Mouse (Mus musculus) liver, embryonic 15.5 days (tissue): ENCODE data around the gene Mfsd4a. TPM values are rescaled to one million over a fixed set of nuclear protein-coding genes. Genes with fewer than 3 reads are reported as not detected.

Source experiments
- ATAC-seq: fragments of 200-750 bp; cut with Nextera tagmentation; 2 replicates; pipeline ENCODE4 v1.8.0; 2017; ENCODE audit warnings: moderate number of reproducible peaks, mild to moderate bottlenecking, moderate library complexity; ENCODE audit not compliant: insufficient read depth
- H3K27ac ChIP-seq: fragments of 300-500 bp; sonication (generic); replicated peaks from 2 replicates; pipeline ENCODE4 v1.5.1; 2015; ENCODE audit warnings: mild to moderate bottlenecking, inconsistent platforms
- H3K27me3 ChIP-seq: fragments of 300-500 bp; sonication (generic); 2 replicates; pipeline ENCODE4 v1.6.1; 2015; ENCODE audit warnings: mild to moderate bottlenecking, inconsistent platforms
- H3K36me3 ChIP-seq: fragments of 300-500 bp; sonication (generic); replicated peaks from 2 replicates; pipeline ENCODE4 v1.6.1; 2015; ENCODE audit warnings: moderate library complexity, mild to moderate bottlenecking, inconsistent platforms
- H3K4me1 ChIP-seq: fragments of 300-500 bp; sonication (generic); replicated peaks from 2 replicates; pipeline ENCODE4 v1.6.1; 2015; ENCODE audit warnings: inconsistent platforms
- H3K4me2 ChIP-seq: fragments of 300-500 bp; sonication (generic); 2 replicates; pipeline ENCODE4 v1.6.1; 2015; ENCODE audit warnings: moderate library complexity, mild to moderate bottlenecking, inconsistent platforms
- H3K4me3 ChIP-seq: fragments of 300-500 bp; sonication (generic); replicated peaks from 2 replicates; pipeline ENCODE4 v1.5.1; 2015; ENCODE audit warnings: mild to moderate bottlenecking, inconsistent platforms
- H3K9ac ChIP-seq: fragments of 300-500 bp; sonication (generic); 2 replicates; pipeline ENCODE4 v1.6.1; 2015; ENCODE audit warnings: moderate library complexity, mild to moderate bottlenecking, inconsistent platforms
- H3K9me3 ChIP-seq: fragments of 300-500 bp; sonication (generic); replicated peaks from 2 replicates; pipeline ENCODE4 v1.6.1; 2016; ENCODE audit warnings: inconsistent platforms
- WGBS: fragments of 180-500 bp; shearing (Covaris S2); methylation state at CpG from one replicate; pipeline ENCODE4 v1.1.7; 2015; ENCODE audit warnings: mixed read lengths; ENCODE audit not compliant: insufficient replicate concordance; 5-methylcytosine and 5-hydroxymethylcytosine counted together
- polyA plus RNA-seq: library from polyadenylated mRNA; unstranded; fragments of >200 nt; fragmentation: Nextera tagmentation; extraction: Ambion mirVana; gene quantifications from 2 replicates; pipeline ENCODE4 v1.2.1, GENCODE M21; 2015

Gene Mfsd4a
- polyA plus RNA-seq, 1 experiment from 2014 or later: 3.7 TPM

DNA sequence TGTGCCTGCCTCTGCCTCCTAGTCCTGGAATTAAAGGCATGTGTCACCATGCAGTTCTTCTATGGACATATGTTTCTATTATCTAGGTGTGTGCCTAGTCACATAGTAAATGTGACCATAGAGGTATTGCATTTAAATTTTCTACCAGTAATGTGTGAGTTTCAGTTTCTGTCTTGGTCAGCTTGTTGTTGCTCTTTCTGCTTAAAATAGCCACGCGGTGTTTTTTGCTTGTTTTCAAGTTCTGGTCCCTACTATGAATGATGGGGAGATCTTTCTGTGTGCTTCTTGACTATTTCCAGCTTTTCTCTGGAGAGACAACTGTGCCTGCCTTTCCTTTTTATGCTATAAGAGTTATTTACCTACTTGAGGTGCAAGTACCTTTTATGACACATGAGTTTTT is 56.1 kb downstream of the Mfsd4a start:
- ATAC-seq: no peak
- H3K9me3 ChIP-seq: no peaks in the 10 kb centered on the region
- no peak overlapping the region for H3K9ac ChIP-seq
- H3K27me3 ChIP-seq: no peaks in the 10 kb centered on the region
- H3K36me3 ChIP-seq: peaks cover 35% of the 10 kb centered on the region
- peaks cover 48% of the 10 kb centered on the region for H3K4me1 ChIP-seq
- no peak overlapping the region for H3K27ac ChIP-seq
- H3K4me3 ChIP-seq: no peak overlapping the region
- WGBS: 82% methylated on average over 2 of the region's 2 CpGs
- H3K4me2 ChIP-seq: no peak overlapping the region

DNA sequence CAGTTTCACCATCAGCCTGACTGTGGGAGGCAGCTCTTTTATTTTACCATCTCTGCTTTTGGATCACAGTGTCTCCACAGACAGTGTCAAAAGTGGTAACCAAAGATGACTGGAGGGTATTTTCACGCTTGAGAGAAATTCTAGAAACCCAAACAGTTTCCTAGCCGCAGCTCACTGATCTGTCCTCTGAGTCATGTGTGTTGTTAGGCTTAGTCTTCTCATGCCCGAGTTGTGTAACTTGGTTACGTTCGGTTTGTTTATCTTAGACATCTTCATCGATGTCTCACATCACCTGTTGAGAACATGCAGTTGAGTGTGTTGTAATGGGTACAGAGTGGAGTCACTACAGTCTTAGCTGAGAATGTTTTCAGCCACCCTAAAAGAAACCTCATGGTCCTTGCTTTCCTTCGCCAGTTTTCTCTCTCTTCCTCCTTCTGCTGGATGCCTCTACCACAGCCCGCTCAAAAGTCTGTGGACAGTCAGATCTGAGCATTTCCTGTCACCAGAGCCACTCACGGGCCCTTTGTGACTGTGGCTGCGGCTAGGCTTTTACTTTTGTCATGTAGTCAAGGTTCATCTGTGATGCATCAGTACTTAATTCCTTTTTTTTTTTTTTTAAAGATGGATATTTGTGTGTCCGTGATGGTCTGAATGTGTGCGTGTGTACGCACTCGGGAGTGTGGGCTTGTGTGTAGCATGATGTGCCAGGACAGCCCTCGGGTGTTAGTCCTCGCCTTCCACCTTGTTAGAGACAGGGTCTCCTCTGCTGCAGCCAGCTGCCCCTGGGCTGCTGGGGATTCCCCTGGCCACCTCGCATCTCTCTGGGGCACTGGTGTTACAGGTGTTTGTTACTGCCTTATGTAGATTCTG is 57.0 kb downstream of the Mfsd4a start:
- peaks cover 30% of the 10 kb centered on the region for H3K36me3 ChIP-seq
- no peak overlapping the region for H3K4me3 ChIP-seq
- H3K27ac ChIP-seq: peak overlapping the region; percentile 59
- H3K4me2 ChIP-seq: peak overlapping the region; percentile 40
- no peak for ATAC-seq
- H3K27me3 ChIP-seq: no peaks in the 10 kb centered on the region
- H3K9ac ChIP-seq: no peak overlapping the region
- H3K9me3 ChIP-seq: no peaks in the 10 kb centered on the region
- 56% methylated on average over 17 of the region's 17 CpGs for WGBS
- peaks cover 56% of the 10 kb centered on the region for H3K4me1 ChIP-seq

DNA sequence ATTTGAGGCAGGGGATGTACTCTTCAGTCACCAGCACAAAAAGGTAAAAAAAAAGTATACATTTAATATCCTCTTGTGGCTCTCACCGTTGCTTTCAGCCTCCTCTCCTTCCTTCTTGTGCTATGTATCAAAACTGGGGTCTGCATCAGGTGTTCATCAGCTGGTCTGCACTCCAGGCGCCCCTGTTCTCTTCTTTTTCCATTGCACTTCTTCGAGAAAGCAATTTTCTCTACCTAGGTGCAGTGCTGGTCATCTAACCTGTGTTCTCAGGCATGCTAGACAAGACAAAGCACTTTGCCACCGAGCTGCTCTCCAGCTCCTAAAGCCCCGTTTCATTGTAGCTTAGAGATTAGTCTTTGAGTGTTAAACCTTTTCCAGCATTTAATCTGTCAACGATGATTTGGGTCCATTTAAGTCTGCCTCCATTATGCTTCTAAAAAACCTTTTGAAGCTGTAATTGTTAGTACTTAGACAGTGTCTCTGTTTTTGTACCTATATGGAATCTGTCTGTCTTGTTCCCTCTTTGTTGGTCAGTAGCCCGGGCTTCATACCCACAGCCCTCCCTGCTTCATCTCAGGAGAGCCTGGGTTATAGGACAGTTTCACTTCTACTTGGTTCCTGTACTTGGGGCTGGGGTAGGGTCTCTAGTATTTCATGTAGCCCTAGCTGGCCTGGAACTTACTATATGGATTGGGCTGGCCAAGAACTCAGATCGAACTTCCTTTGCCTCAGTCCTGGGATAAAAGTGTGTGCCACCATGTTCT is 58.8 kb downstream of the Mfsd4a start:
- peak overlapping the region; percentile 99 for H3K27ac ChIP-seq
- H3K9ac ChIP-seq: peak overlapping the region; percentile 92
- ATAC-seq: no peak
- peaks cover 13% of the 10 kb centered on the region for H3K36me3 ChIP-seq
- H3K4me1 ChIP-seq: peaks cover 62% of the 10 kb centered on the region
- H3K4me2 ChIP-seq: peak overlapping the region; percentile 82
- no peaks in the 10 kb centered on the region for H3K27me3 ChIP-seq
- WGBS: 15% methylated on average over 8 of the region's 8 CpGs
- H3K9me3 ChIP-seq: no peaks in the 10 kb centered on the region
- H3K4me3 ChIP-seq: peak overlapping the region; percentile 88

DNA sequence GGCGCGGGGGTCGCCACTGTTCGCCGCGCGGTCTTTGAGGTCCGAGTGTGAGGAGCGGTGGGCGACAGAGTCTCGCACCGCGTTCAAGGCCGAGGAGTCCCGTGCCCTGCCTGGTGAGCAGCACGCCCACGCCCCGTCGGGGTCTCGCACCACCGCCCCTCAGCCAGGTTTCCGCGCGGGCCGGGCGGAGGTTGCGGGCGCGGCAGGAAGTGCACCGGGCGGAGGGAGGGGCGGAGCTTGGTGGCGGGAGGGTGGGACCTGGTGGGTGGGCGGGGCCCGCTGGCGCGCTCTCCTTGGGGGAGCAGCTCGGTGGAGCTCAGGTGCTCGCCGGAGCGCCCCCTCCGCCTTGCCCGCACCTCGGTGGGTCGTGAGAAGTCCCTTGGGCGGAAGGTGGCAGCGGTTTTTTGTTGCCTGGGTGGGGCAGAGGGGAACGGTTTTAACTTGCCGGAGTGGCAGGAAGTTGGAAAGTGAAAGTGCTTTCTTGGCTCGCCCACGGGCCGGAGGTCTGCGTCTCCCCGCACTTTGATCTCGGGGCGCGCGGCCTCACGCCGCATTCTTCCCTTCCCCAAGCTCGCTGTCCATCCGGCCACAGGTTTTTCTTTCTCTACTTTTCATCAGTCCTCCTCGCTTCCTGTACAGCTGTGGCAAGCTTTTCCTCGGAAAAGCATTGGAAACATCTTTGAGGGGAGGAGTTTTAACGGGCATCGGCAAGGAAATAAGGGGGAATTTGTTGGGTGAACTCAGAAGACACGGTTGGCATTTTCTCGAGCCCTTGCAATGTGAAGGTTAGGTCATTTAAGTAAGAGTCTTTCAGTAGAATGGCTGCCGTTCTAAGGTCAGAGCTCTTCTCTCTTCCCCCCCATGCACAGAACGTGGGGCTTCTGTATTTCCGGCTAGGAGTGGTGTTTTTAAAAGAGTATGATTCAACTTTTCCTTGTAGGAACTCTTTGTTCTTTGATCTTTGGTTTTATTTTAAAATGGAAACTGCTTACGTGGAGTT is 59.7 kb downstream of the Mfsd4a start:
- Histone ChIP-seq H3K4me2 (peak overlapping the region; percentile 82), H3K4me1 (peaks cover 60% of the 10 kb centered on the region), H3K4me3 (peak overlapping the region; percentile 88), H3K9me3 (no peaks in the 10 kb centered on the region), H3K27ac (peak overlapping the region; percentile 99), H3K9ac (peak overlapping the region; percentile 92), H3K36me3 (peaks cover 7% of the 10 kb centered on the region; the same call in 1 of the 2 replicates), H3K27me3 (no peaks in the 10 kb centered on the region)
- under 1% methylated on average over 70 of the region's 72 CpGs for WGBS
- peak; percentile 93 for ATAC-seq

DNA sequence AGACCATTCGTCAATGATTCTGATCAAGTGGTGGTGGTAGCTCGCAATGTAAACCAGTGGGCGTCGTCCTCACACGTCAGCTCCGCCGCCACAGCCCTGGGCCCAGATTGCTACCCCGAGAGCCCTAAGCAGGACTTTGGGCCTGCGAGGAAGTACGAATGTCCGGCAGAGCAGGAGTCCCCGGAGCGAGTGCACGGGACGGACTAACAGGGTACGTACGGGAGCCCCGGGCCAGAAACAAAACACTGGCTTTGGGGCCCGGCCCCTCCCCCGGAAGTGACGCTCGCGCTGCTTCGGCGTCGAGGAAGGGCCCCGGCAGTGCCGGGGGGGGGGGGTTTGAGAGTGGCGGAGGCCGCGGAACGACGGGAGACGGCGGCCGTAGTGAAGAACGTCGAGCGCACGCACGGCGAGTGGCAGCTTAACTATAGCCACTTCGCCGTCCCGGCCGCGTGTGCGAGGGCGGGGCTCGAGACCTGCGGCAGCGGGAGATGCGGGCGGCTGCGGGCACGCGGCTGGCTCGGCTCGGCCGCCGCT is 60.5 kb downstream of the Mfsd4a start, which contains the start of gene Elk4:
TSS of gene Elk4 (plus strand) at position 326 of the 534 bp plus-strand sequence.
- Histone ChIP-seq H3K36me3 (no peaks in the 10 kb centered on the region), H3K4me3 (peak within 1 kb of the TSS; percentile 88), H3K4me1 (peaks cover 54% of the 10 kb centered on the region), H3K4me2 (peak within 1 kb of the TSS; percentile 82), H3K27ac (peak within 1 kb of the TSS; percentile 99), H3K9me3 (no peaks in the 10 kb centered on the region), H3K27me3 (no peaks in the 10 kb centered on the region), H3K9ac (peak within 1 kb of the TSS; percentile 92)
- under 1% methylated on average over 58 of the region's 61 CpGs for WGBS
- ATAC-seq: peak; percentile 86

DNA sequence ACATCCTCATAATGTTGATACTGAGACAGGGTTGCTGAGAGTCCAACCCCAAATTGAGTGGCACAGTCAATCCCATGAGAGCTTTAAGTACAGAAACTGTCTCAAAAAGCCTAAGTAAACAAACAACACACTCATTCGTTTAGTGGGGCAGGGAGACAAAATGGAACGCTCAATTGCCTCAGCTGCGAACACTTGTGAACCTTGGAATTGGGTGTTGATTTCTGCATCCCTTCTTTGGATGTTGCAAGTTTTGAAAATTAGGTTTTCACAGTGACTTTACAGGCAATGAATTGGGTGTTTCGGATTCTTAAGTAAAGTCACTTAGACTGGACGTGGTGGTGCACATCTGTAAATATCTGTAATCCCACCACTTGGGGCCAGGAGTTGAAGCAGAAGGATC is 61.1 kb downstream of the Mfsd4a start:
- 29% methylated on average over 5 of the region's 5 CpGs for WGBS
- Histone ChIP-seq H3K9ac (peak overlapping the region; percentile 92), H3K27me3 (no peaks in the 10 kb centered on the region), H3K4me1 (peaks cover 48% of the 10 kb centered on the region), H3K36me3 (no peaks in the 10 kb centered on the region), H3K4me2 (peak overlapping the region; percentile 82), H3K9me3 (no peaks in the 10 kb centered on the region), H3K4me3 (peak overlapping the region; percentile 88), H3K27ac (peak overlapping the region; percentile 99)
- no peak for ATAC-seq

DNA sequence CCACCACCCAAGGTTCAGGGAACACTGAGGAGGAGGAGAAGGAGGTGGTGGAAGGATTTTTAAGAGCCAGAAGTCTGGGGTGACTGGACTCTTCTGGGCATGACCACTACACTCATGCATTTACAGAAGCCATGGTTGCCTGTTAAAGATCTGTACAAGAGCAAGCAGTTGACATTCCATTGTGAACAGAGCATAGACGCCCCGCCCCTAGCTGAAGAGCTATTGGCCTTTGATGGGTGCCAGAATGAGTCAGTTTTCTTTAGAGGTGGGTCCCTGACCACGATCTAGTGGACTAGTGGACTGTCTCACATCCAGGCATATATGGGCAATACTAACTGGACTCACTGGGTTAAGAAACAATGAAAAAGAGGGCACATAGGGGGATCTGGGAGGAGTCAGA is 61.8 kb downstream of the Mfsd4a start:
- H3K4me3 ChIP-seq: no peak overlapping the region
- H3K36me3 ChIP-seq: no peaks in the 10 kb centered on the region
- no peak for ATAC-seq
- no peaks in the 10 kb centered on the region for H3K9me3 ChIP-seq
- no peak overlapping the region for H3K27ac ChIP-seq
- H3K4me1 ChIP-seq: peaks cover 42% of the 10 kb centered on the region
- WGBS: 75% methylated on average over 3 of the region's 3 CpGs
- H3K27me3 ChIP-seq: no peaks in the 10 kb centered on the region
- H3K4me2 ChIP-seq: no peak overlapping the region
- H3K9ac ChIP-seq: no peak overlapping the region

DNA sequence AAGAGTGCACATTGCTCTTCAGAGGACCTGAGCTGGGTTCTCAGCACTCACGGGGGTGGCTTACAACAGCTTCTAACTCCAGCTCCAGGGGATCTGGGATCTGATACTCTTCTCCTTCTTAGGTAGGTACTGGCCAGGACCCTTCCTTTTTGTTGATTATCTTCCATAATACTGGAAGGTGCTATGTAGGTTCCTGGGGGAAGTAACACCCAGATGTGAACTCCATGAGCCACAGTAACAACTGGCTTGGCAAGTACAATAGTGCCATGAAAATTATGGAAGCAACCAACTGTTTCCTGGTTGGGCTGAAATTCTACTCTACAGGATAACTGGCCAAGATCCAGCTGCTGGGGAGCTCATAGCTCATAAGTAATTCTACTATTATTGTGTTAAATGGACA is 62.4 kb downstream of the Mfsd4a start:
- WGBS: 71% methylated on average over 1 of the region's 1 CpGs
- no peak overlapping the region for H3K4me3 ChIP-seq
- H3K9me3 ChIP-seq: no peaks in the 10 kb centered on the region
- H3K4me1 ChIP-seq: peaks cover 36% of the 10 kb centered on the region
- no peak overlapping the region for H3K4me2 ChIP-seq
- no peak for ATAC-seq
- no peaks in the 10 kb centered on the region for H3K27me3 ChIP-seq
- H3K27ac ChIP-seq: no peak overlapping the region
- no peaks in the 10 kb centered on the region for H3K36me3 ChIP-seq
- no peak overlapping the region for H3K9ac ChIP-seq

DNA sequence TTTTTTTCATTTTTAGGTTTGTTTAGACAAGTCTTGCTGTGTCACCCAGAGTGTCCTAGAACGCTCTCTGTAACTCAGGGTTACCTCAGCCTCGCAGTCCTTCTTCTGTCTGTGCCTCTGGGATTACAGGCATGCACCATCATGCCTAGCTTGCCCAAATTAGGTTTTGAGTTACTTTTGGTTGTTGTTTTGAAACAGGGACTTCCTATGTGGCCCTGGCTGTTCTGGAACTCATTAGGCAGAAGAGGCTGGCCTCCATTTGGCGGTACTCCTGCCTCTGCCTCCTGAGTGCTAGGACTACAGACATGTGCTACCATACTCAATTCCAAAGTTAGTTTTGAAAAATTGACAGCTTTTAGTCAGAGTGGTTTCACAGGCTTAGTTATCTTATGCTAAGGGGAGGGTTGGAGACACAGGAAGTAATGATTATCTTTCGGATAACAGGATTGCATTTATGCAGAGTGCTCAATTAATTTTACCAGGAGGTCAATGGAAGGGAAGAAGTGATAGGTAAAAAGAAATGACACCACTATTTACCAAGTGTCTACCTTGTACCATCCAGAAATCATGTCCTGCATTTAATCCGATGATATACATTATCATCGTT is 63.2 kb downstream of the Mfsd4a start:
- Histone ChIP-seq H3K4me1 (peaks cover 29% of the 10 kb centered on the region), H3K4me2 (no peak overlapping the region), H3K4me3 (no peak overlapping the region), H3K9ac (no peak overlapping the region), H3K9me3 (no peaks in the 10 kb centered on the region), H3K36me3 (no peaks in the 10 kb centered on the region), H3K27ac (peak overlapping the region; percentile 3; the same call in 1 of the 2 replicates), H3K27me3 (no peaks in the 10 kb centered on the region)
- ATAC-seq: no peak
- WGBS: 67% methylated on average over 6 of the region's 6 CpGs

DNA sequence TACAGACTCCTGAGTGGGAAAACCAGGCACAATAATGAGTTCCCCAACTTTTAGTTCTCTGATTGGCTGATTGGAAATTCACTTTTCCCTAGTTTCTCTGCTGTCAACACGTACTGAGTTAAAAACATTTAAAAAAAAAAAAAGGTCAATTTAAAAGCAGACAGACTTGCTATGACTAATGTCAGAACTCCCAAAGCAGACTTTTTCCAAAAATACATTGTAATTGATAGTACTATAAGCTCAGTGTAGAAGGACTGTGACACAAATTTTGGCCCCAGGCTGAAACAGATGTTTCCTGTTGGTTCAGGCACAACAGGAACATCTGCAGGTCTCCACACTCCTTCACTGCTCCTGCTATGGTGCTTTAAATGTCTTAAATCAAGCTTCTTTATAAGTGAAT is 64.0 kb downstream of the Mfsd4a start:
- 0 out of 2 replicates have a peak overlapping the region, but pooled peaks have one; percentile 29 for H3K27ac ChIP-seq
- no peak overlapping the region for H3K4me3 ChIP-seq
- ATAC-seq: no peak
- peaks cover 21% of the 10 kb centered on the region for H3K4me1 ChIP-seq
- no peaks in the 10 kb centered on the region for H3K36me3 ChIP-seq
- no peaks in the 10 kb centered on the region for H3K27me3 ChIP-seq
- H3K9me3 ChIP-seq: no peaks in the 10 kb centered on the region
- no peak overlapping the region for H3K9ac ChIP-seq
- H3K4me2 ChIP-seq: no peak overlapping the region
- WGBS: 24% methylated on average over 1 of the region's 1 CpGs
